Mouse (Mus musculus) intestine, embryonic 16.5 days (tissue): Measurements from ENCODE around the gene 4930523C07Rik. TPM values are rescaled to one million over a fixed set of nuclear protein-coding genes. Genes with fewer than 3 reads are reported as not detected.

ENCODE experiments used
- ATAC-seq: fragments of 200-750 bp; cut with Nextera tagmentation; 2 replicates; pipeline ENCODE4 v1.8.0; 2017; ENCODE audit warnings: moderate TSS enrichment, moderate library complexity
- H3K27ac ChIP-seq: fragments of 300-500 bp; sonication (generic); 2 replicates; pipeline ENCODE4 v1.5.1; 2014; ENCODE audit warnings: mild to moderate bottlenecking, low read length
- H3K27me3 ChIP-seq: fragments of 300-500 bp; sonication (generic); replicated peaks from 2 replicates; pipeline ENCODE4 v1.6.1; 2014; ENCODE audit warnings: low read length, control low read depth, mixed read lengths; ENCODE audit not compliant: control insufficient read depth, insufficient read depth
- H3K36me3 ChIP-seq: fragments of 300-500 bp; sonication (generic); 2 replicates; pipeline ENCODE4 v1.6.1; 2014; ENCODE audit warnings: low read length, control low read depth; ENCODE audit not compliant: control insufficient read depth, insufficient read depth
- H3K4me1 ChIP-seq: fragments of 300-500 bp; sonication (generic); 2 replicates; pipeline ENCODE4 v1.6.1; 2014; ENCODE audit warnings: low read length, control low read depth, mixed read lengths; ENCODE audit not compliant: control insufficient read depth, insufficient read depth
- H3K4me2 ChIP-seq: fragments of 300-500 bp; sonication (generic); 2 replicates; pipeline ENCODE4 v1.6.1; 2014; ENCODE audit warnings: low read depth, low read length, control low read depth
- H3K4me3 ChIP-seq: fragments of 300-500 bp; sonication (generic); 2 replicates; pipeline ENCODE4 v1.5.1; 2014; ENCODE audit warnings: mild to moderate bottlenecking, low read length
- H3K9ac ChIP-seq: fragments of 300-500 bp; sonication (generic); 2 replicates; pipeline ENCODE4 v1.6.1; 2014; ENCODE audit warnings: low read depth, low read length
- H3K9me3 ChIP-seq: fragments of 300-500 bp; sonication (generic); 2 replicates; pipeline ENCODE4 v1.6.1; 2016; ENCODE audit warnings: low read length, control low read depth; ENCODE audit not compliant: control insufficient read depth
- WGBS: fragments of 180-500 bp; shearing (Covaris S2); extraction: QIAGEN DNeasy Blood & Tissue Kit; methylation state at CpG from one replicate; pipeline ENCODE4 v1.1.7; 2014; 5-methylcytosine and 5-hydroxymethylcytosine counted together
- polyA plus RNA-seq: library from polyadenylated mRNA; unstranded; fragments of >200 nt; fragmentation: Nextera tagmentation; extraction: Ambion mirVana; gene quantifications from 2 replicates; pipeline ENCODE4 v1.2.1, GENCODE M21; 2015

Gene 4930523C07Rik
- polyA plus RNA-seq, 1 experiment from 2014 or later, result 10.4 TPM

DNA sequence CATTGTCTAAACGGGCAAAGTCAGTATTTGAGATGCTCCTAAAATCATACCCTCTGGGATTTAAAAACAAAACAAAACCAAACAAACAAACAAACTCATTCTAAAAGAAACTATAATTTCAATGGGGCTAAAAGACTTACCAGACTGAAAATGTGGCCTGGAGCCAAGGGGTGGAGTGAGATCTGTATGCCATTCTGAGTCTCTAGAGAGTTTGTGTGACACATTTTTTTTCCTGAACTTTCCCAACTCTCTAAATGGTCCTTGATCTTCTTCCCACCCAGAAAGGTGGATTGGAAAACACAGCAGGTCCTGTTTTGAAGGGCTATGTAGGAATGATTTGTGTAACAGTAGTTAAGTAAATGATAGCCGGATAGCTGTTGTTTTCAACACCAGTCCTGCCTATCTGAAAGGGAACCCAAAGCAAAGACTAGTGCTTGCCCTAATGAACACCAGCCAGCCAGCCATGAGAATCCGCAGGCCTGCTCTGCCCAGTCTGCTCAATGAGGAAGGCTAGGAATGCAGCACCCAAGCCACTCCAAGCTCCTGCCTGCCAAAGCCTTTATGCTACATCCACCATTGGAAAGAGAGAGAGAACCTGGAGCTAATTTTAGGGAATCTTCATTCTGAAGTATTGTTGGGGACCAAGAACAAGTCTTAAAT, 1.0 kb downstream of the 4930523C07Rik start:
- Histone ChIP-seq H3K27me3 (no peaks in the 10 kb centered on the region), H3K4me2 (peak overlapping the region; percentile 79), H3K27ac (no peak overlapping the region), H3K9ac (peak overlapping the region; percentile 74; the same call in 1 of the 2 replicates), H3K36me3 (no peaks in the 10 kb centered on the region), H3K4me3 (peak overlapping the region; percentile 59), H3K4me1 (no peaks in the 10 kb centered on the region), H3K9me3 (no peaks in the 10 kb centered on the region)
- no peak for ATAC-seq
- WGBS, result 66% methylated on average over 3 of the region's 3 CpGs

DNA sequence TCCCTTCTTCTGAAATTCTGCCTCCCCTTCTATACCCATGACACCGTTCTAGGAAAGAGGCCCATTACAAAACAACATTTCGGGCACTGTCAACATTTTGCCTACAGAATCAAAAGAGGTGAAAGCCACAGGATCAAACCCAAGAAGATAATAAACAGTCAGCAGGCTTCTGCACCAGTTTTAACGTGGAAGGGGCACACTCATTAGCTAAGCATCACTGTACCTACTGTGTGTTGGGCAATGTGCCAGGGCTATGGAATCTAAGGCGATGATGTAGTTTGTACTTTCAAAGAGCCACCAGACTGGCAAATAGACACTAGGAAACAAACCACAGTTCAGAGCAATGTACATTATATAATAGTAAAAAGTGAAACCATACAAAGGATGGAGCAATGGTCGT, 1.8 kb downstream of the 4930523C07Rik start:
- 82% methylated on average over 5 of the region's 5 CpGs for WGBS
- Histone ChIP-seq H3K4me2 (no peak overlapping the region), H3K27me3 (no peaks in the 10 kb centered on the region)

DNA sequence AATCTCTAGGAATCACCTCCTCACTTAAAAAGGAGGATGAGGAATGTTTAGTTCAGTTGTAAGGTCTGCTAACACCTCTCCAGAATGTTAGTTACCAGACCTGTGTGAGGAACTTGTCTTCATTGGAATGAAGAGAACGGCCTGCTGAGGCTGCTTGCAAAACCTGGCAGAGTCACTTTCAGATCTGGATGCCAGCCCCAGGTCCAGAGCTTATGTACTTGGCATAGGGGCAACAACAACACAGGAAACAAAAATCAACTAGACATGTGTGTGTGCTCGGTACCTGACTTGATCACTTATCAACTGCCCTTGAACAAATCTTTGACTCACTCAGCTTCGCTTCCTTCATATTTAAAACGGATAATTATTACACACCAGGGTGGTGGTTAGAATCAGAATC, 2.6 kb downstream of the 4930523C07Rik start:
- H3K27ac ChIP-seq, result no peak overlapping the region
- H3K27me3 ChIP-seq, result no peaks in the 10 kb centered on the region
- 87% methylated on average over 4 of the region's 4 CpGs for WGBS
- H3K4me3 ChIP-seq, result no peak overlapping the region
- H3K4me1 ChIP-seq, result no peaks in the 10 kb centered on the region
- ATAC-seq, result no peak
- no peak overlapping the region for H3K9ac ChIP-seq
- no peak overlapping the region for H3K4me2 ChIP-seq
- H3K36me3 ChIP-seq, result no peaks in the 10 kb centered on the region
- no peaks in the 10 kb centered on the region for H3K9me3 ChIP-seq

More for the DNA sequence above, 1.8 kb downstream of the 4930523C07Rik start:
- H3K4me1 ChIP-seq, result no peaks in the 10 kb centered on the region
- no peak overlapping the region for H3K4me3 ChIP-seq
- no peaks in the 10 kb centered on the region for H3K9me3 ChIP-seq
- no peak overlapping the region for H3K9ac ChIP-seq
- no peaks in the 10 kb centered on the region for H3K36me3 ChIP-seq
- H3K27ac ChIP-seq, result no peak overlapping the region
- no peak for ATAC-seq

DNA sequence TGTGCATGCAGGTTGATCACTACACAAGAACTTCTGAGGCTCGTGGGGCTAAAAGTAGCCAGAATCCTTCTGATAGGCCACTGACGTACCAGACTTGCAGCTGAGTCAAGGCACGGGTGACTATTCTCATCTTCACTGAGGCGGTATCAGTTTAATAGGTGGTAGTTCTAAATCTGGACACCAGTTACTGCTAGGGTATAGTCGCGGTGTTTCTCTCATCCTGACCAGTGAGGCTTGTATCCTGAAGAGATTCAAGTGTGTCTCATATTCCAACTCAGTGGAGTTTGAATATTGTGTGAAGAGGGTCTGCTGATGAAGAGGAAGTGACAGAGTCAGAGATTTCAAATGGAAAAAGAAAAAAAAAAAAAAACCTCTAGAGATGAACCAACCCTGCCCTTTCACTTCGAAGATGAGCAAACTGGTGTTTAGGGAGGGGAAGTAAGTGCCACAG, 3.3 kb downstream of the 4930523C07Rik start:
- Histone ChIP-seq H3K9ac (no peak overlapping the region), H3K4me1 (no peaks in the 10 kb centered on the region), H3K4me2 (no peak overlapping the region), H3K27ac (no peak overlapping the region), H3K9me3 (no peaks in the 10 kb centered on the region), H3K36me3 (no peaks in the 10 kb centered on the region), H3K4me3 (no peak overlapping the region), H3K27me3 (no peaks in the 10 kb centered on the region)
- no peak for ATAC-seq
- WGBS, result 89% methylated on average over 7 of the region's 7 CpGs

DNA sequence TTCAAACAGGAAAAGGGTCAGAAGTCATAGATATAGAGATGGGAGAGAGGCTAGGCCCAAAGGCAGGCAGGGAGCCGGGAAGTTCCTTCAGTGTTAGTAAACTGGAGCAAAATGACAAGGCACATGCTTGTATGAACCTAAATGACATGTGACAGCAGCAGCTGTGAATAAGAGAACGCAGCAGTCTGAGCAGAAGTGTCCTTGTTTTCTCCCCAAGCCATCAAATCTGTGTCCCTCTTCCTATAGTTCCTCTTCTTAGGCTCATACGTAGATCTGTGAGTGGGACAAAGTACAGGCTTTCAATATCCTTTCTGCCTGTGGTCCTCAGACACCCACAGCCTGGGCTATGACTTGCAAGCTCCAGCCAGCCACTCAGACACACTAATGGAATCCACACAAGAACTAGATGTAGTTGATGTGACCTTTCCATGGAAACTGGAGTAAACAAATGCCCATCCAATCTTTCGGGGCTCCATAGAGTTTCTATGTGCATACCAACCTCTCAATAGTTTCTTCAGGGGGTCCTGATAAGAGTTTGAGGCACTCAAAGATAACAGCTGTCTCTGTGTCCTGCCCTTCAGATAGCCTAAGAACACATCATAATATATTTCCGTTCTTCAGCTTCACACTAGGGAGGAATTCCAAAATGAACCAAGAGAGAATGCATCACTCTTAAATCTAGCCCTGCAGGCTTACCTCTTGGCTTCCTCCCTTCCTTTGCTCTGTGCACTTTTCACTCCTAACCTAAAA, 5.1 kb downstream of the 4930523C07Rik start:
- H3K4me2 ChIP-seq, result no peak overlapping the region
- no peak for ATAC-seq
- H3K4me1 ChIP-seq, result no peaks in the 10 kb centered on the region
- H3K9me3 ChIP-seq, result no peaks in the 10 kb centered on the region
- no peak overlapping the region for H3K4me3 ChIP-seq
- no peaks in the 10 kb centered on the region for H3K27me3 ChIP-seq
- WGBS, result 72% methylated on average over 5 of the region's 5 CpGs
- H3K36me3 ChIP-seq, result no peaks in the 10 kb centered on the region
- no peak overlapping the region for H3K27ac ChIP-seq
- no peak overlapping the region for H3K9ac ChIP-seq

DNA sequence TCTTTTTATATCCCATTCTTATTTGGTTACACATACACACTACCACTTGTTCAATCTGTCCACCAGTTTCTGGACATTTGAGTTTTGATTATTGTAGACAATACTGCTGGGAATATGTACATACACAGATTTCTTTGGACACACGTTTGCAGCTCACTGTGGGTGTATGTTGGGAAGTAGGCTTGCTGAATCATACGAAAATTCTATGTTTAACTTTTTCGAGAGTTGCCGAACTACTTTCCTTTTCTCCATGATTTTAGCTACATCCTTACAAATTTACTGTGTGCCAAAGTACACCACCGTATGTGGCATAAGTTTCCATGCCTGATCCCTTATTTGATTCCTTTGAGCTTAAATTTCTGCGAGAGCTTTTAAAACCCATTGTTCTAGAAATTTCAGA, 6.7 kb downstream of the 4930523C07Rik start:
- H3K9ac ChIP-seq, result no peak overlapping the region
- no peaks in the 10 kb centered on the region for H3K4me1 ChIP-seq
- H3K27ac ChIP-seq, result no peak overlapping the region
- no peak overlapping the region for H3K4me3 ChIP-seq
- H3K27me3 ChIP-seq, result no peaks in the 10 kb centered on the region
- H3K36me3 ChIP-seq, result no peaks in the 10 kb centered on the region
- no peak for ATAC-seq
- no peaks in the 10 kb centered on the region for H3K9me3 ChIP-seq
- 91% methylated on average over 6 of the region's 6 CpGs for WGBS
- H3K4me2 ChIP-seq, result no peak overlapping the region

DNA sequence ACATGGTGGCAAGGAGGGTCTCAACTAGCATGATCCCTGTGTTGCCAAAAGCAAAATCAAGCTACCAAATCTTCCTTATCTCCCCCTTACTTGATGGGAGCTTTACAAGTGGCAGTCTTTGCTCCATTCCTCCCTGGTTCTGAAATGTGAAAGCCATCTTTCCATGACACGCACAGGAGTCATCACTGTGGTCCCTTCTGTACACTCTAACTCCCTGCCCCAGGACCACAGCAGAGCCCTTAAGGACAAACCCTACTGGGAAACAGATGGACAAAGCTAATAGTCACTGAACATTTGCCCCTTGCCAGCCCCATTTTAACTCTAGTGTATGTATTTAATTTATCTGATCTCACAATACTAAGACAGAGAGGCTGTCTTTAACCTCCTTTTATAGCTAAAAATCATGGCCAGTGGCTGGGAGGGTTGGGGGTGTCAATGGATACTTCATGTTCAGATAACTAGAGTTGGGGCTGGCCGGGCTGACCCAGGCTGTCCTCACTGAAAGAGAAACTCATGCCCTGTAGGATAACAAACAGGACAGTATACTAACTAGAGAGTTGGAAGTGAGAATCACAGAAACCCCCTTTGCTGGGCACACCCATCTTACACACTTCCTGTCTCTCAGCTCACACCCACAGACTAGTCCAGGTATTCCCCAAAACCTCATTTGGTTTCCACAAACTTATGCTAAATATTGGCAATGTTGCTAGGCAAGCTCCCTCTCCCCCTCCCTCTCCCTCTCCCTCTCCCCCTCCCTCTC, 8.6 kb downstream of the 4930523C07Rik start:
- H3K9me3 ChIP-seq, result no peaks in the 10 kb centered on the region
- WGBS, result 93% methylated on average over 2 of the region's 2 CpGs
- H3K27me3 ChIP-seq, result no peaks in the 10 kb centered on the region
- H3K4me1 ChIP-seq, result no peaks in the 10 kb centered on the region
- H3K4me3 ChIP-seq, result no peak overlapping the region
- no peak overlapping the region for H3K9ac ChIP-seq
- no peak overlapping the region for H3K27ac ChIP-seq
- no peak overlapping the region for H3K4me2 ChIP-seq
- no peak for ATAC-seq
- H3K36me3 ChIP-seq, result no peaks in the 10 kb centered on the region

DNA sequence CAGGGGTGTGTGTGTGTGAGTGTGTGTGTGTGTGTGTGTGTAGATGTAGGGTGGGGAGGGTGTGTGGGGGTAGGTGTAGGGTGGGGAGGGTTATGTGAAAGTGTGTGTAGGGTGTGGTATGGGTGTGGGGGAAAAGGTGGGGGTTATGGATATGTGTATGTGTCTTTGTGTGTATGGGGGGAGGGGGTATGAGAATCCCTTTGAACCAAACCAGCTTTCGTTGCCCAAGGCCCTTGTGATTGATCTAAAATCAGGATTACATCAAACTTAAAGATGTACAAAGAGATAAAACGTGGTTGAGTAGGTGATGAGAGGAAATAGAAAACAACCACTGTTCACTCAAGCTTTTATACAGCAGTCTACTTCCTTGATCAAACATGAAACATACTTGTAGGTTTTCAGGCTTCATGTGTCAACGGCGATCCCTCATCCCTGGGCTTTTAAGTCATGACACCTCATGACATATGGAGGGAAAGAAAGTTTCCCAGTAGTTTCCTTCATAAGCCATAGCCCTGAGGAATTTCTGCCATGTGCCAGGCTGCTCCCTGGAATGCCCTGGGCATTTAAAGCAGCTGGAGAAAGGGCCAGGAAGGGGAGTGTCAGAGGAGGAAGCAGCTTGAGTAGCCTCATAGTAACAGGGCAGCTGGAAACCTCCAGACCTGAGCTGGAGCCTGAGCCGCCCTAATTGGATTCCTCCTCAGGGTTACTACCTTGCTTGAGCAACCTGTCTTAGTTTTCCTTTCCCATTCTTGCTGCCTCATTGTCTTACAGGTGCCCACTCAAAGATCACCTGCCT, 9.5 kb downstream of the 4930523C07Rik start:
- H3K4me2 ChIP-seq, result no peak overlapping the region
- no peaks in the 10 kb centered on the region for H3K4me1 ChIP-seq
- 77% methylated on average over 5 of the region's 5 CpGs for WGBS
- H3K4me3 ChIP-seq, result no peak overlapping the region
- no peak overlapping the region for H3K9ac ChIP-seq
- no peaks in the 10 kb centered on the region for H3K9me3 ChIP-seq
- no peaks in the 10 kb centered on the region for H3K27me3 ChIP-seq
- no peak overlapping the region for H3K27ac ChIP-seq
- no peak for ATAC-seq
- H3K36me3 ChIP-seq, result no peaks in the 10 kb centered on the region
